Mouse (Mus musculus): ENCODE measurements at regions not wholly inside any gene's neighbourhood (a gene's known extent, or its start where the extent isn't known, plus 50 kb on each side); places are given as distances from the start of the nearest gene placed in this dataset.

GRCm38 (mm10) chr3:39388491-39388890 is 501.8 kb downstream of the Fat4 start:
- H3K4me2 ChIP-seq (ENCODE audit: insufficient read depth, low read depth, poor library complexity, severe bottlenecking) = no peak overlapping the region
- TF ChIP-seq ETS1 (conservative IDR thresholded peaks at IDR 0.05; ENCODE audit: low read depth, low read length) = no peak
- TF ChIP-seq GABPA (IDR thresholded peaks at IDR 0.05; ENCODE audit: insufficient replicate concordance, low read depth, low read length) = no peak
- no peak for TF ChIP-seq ZNF384 (IDR thresholded peaks at IDR 0.05; ENCODE audit: low read depth, low read length)
- TF ChIP-seq ZKSCAN1 (IDR thresholded peaks at IDR 0.05; ENCODE audit: borderline replicate concordance, low read depth, low read length) = no peak
- TF ChIP-seq RCOR1 (conservative IDR thresholded peaks at IDR 0.05; ENCODE audit: low read depth, low read length) = no peak
- TF ChIP-seq ELF1 (IDR thresholded peaks at IDR 0.05; ENCODE audit: low read depth, low read length) = no peak
- TF ChIP-seq TBP (conservative IDR thresholded peaks at IDR 0.05; ENCODE audit: low read depth, low read length) = no peak
- TF ChIP-seq MXI1 (IDR thresholded peaks at IDR 0.05; ENCODE audit: low read depth, low read length) = no peak
- no peak for DNase-seq (ENCODE audit: extremely low read depth)
- no peak overlapping the region for H3K27ac ChIP-seq (ENCODE audit: insufficient read depth, low read depth)
- H3K9me3 ChIP-seq (replicated peaks; ENCODE audit: low read length) = no peaks in the 10 kb centered on the region
- peaks cover 0 to 11% of the 10 kb centered on the region in 2 experiments; a peak in 2 of 4 replicates for H3K4me1 ChIP-seq (ENCODE audit: control insufficient read depth in 1 of 2, insufficient read depth in 2 of 2)
- no peaks in the 10 kb centered on the region for H3K79me2 ChIP-seq (replicated peaks; ENCODE audit: control insufficient read depth, extremely low read depth, insufficient read depth, poor library complexity, severe bottlenecking)
- in situ Hi-C loops (cut with MboI; ENCODE audit: low pct_ligation_motif_present, low pct_unique_long_range_greater_than_20kb, low sequenced_read_pairs) = no loop called here
- H3K4me3 ChIP-seq (replicated peaks in 1 of 3; ENCODE audit: low read depth in 2 of 3, low read length in 2 of 3, poor library complexity in 1 of 3) = no peak overlapping the region
- dilution Hi-C loops (cut with MboI; ENCODE audit: extremely low pct_ligation_motif_present, extremely low pct_unique_long_range_greater_than_20kb, low sequenced_read_pairs) = no loop called here
- H3K9ac ChIP-seq (ENCODE audit: insufficient read depth, low read depth) = no peak overlapping the region
- H3K27me3 ChIP-seq (replicated peaks) = no peaks in the 10 kb centered on the region
- no peaks in the 10 kb centered on the region for H3K36me3 ChIP-seq (replicated peaks in 1 of 2; ENCODE audit: control insufficient read depth in 1 of 2, insufficient read depth in 1 of 2, low read length in 1 of 2)

- dilution Hi-C loops (cut with MboI; ENCODE audit: extremely low pct_ligation_motif_present, extremely low pct_unique_long_range_greater_than_20kb, low sequenced_read_pairs) (no loop called here), in situ Hi-C loops (cut with MboI; ENCODE audit: low pct_ligation_motif_present, low pct_unique_long_range_greater_than_20kb, low sequenced_read_pairs) (no loop called here)
- no peaks in the 10 kb centered on the region for H3K27me3 ChIP-seq (replicated peaks)
- no peak overlapping the region for H3K4me3 ChIP-seq (replicated peaks in 1 of 3; ENCODE audit: low read depth in 2 of 3, low read length in 2 of 3, poor library complexity in 1 of 3)
- H3K36me3 ChIP-seq (replicated peaks in 1 of 2; ENCODE audit: control insufficient read depth in 1 of 2, insufficient read depth in 1 of 2, low read length in 1 of 2) = no peaks in the 10 kb centered on the region
- peaks cover 0 to 11% of the 10 kb centered on the region in 2 experiments; a peak in 2 of 4 replicates for H3K4me1 ChIP-seq (ENCODE audit: control insufficient read depth in 1 of 2, insufficient read depth in 2 of 2)
- TF ChIP-seq MEF2A (IDR thresholded peaks at IDR 0.05; ENCODE audit: borderline replicate concordance, low read depth, low read length) = peak; percentile 65; the same call in 1 of the 2 replicates
- TF ChIP-seq ZKSCAN1 (IDR thresholded peaks at IDR 0.05; ENCODE audit: borderline replicate concordance, low read depth, low read length) = no peak
- no peak for TF ChIP-seq PAX5 (IDR thresholded peaks at IDR 0.05; ENCODE audit: low read length)
- no peak for TF ChIP-seq KAT2A (IDR thresholded peaks at IDR 0.05; ENCODE audit: insufficient replicate concordance, low read length)
- TF ChIP-seq BHLHE40 (IDR thresholded peaks at IDR 0.05; ENCODE audit: low read depth, low read length) = peak; percentile 40
- TF ChIP-seq ETS1 (conservative IDR thresholded peaks at IDR 0.05; ENCODE audit: low read depth, low read length) = peak; percentile 28; the same call in 1 of the 2 replicates
- TF ChIP-seq TCF12 (IDR thresholded peaks at IDR 0.05; ENCODE audit: low read depth, low read length) = no peak
- no peak for TF ChIP-seq E2F4 (IDR thresholded peaks at IDR 0.05; ENCODE audit: insufficient replicate concordance, low read depth, low read length)
- no peak for TF ChIP-seq POLR2A (IDR thresholded peaks at IDR 0.05; ENCODE audit: low read depth, low read length)
- no peak for TF ChIP-seq TBP (conservative IDR thresholded peaks at IDR 0.05; ENCODE audit: low read depth, low read length)
- TF ChIP-seq JUN (IDR thresholded peaks at IDR 0.05; ENCODE audit: insufficient read depth, low read depth, low read length) = peak; percentile 20; the same call in 1 of the 2 replicates
- no peak for TF ChIP-seq EP300 (IDR thresholded peaks at IDR 0.05; ENCODE audit: low read length)
- TF ChIP-seq IRF4 (IDR thresholded peaks at IDR 0.05; ENCODE audit: low read depth, low read length) = no peak
- TF ChIP-seq NELFE (IDR thresholded peaks at IDR 0.05; ENCODE audit: low read depth, low read length) = no peak
- TF ChIP-seq MAZ (IDR thresholded peaks at IDR 0.05; ENCODE audit: low read depth, low read length) = no peak
- DNase-seq (ENCODE audit: extremely low read depth) = peak; percentile 45
- H3K9me3 ChIP-seq (replicated peaks; ENCODE audit: low read length) = no peaks in the 10 kb centered on the region
- no peak overlapping the region for H3K4me2 ChIP-seq (ENCODE audit: insufficient read depth, low read depth, poor library complexity, severe bottlenecking)
- no peak overlapping the region for H3K27ac ChIP-seq (ENCODE audit: insufficient read depth, low read depth)
- no peaks in the 10 kb centered on the region for H3K79me2 ChIP-seq (replicated peaks; ENCODE audit: control insufficient read depth, extremely low read depth, insufficient read depth, poor library complexity, severe bottlenecking)
- no peak overlapping the region for H3K9ac ChIP-seq (ENCODE audit: insufficient read depth, low read depth)
These were observed 503.7 kb downstream of the Fat4 start for GRCm38 (mm10) chr3:39390442-39390841.
